8 mouse cellular contexts compared by ENCODE assay signal in the genomic region with DNA sequence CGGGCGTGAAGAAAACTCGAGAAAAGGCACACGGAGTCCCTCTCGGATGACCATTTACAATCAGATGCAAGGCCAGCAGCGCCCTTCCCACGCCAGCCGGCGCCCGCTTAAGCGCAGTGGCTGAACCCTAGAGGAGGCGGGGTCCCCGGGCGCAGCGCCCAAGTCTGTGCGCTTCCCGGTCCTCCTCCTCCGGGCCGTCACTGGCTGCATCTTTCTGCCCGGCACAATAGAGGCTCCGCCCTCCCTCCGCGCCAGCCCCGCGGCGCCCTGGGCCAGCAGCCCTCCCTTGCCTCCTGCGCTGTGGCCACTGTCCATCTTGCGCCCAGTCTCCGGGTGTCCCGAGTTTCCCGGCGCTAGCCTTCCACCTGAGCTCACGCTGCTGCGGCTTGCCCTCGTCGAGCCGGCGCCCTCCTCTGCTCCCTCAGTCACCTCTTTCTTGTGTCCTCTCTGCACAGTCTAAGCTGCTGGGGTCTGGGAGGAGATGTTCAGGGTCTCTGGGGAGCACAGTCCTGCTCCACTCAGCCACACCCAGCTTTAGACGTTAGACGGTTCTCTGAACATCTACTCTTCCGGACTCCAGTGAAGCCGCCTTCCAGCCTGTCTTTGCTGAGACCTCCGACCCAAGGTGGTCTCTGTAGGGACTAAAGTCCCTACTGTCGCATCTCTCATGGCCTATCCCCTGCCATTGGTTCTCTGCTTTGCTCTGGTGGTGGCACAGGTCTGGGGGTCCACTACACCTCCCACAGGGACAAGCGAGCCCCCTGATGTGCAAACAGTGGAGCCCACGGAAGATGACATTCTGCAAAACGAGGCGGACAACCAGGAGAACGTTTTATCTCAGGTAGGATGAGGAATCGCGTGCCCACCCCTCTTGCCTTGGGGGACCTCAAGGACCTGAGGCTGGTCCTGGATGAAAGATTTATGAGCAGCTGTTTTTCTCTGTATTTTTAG. TPM values are rescaled to one million over a fixed set of nuclear protein-coding genes. Genes with fewer than 3 reads are reported as not detected.
DNase-seq lines count a peak whose midpoint lies in the region; ATAC-seq and TF ChIP-seq lines count a peak whose summit lies in the region.

TSS of gene Olfml2b (plus strand) at position 278 of the 951 bp plus-strand sequence.

- no peaks in the 10 kb centered on the region for H3K27me3 ChIP-seq in C2C12 (ENCODE audit: control insufficient read depth, insufficient read depth, insufficient read length)
- no peaks in the 10 kb centered on the region for H3K27me3 ChIP-seq in forebrain, embryonic 15.5 days
- peaks cover 20% of the 10 kb centered on the region for H3K27me3 ChIP-seq in liver, embryonic 16.5 days (ENCODE audit: control insufficient read depth, insufficient read depth, low read depth, low read length)
- H3K27me3 ChIP-seq in neural tube, embryonic 12.5 days (replicated peaks): no peaks in the 10 kb centered on the region

- peak; percentile 99 for ATAC-seq in forebrain, embryonic 15.5 days (replicated peaks)
- peak; percentile 89 for ATAC-seq in liver, embryonic 16.5 days (ENCODE audit: low read depth)
- ATAC-seq in neural tube, embryonic 12.5 days (ENCODE audit: low FRiP score, low read depth): peak; percentile 97

- no peak for TF ChIP-seq CTCF in C2C12 (IDR thresholded peaks at IDR 0.05; ENCODE audit: control insufficient read depth, insufficient read depth, insufficient read length)

- no peaks in the 10 kb centered on the region for H3K36me3 ChIP-seq in C2C12 (ENCODE audit: control insufficient read depth, insufficient read depth)
- no peaks in the 10 kb centered on the region for H3K36me3 ChIP-seq in forebrain, embryonic 15.5 days
- no peaks in the 10 kb centered on the region for H3K36me3 ChIP-seq in liver, embryonic 16.5 days (ENCODE audit: control insufficient read depth, insufficient read depth)
- no peaks in the 10 kb centered on the region for H3K36me3 ChIP-seq in neural tube, embryonic 12.5 days

- H3K4me3 ChIP-seq in C2C12 (ENCODE audit: insufficient read depth, poor library complexity, severe bottlenecking): peak within 1 kb of the TSS; percentile 37
- peak within 1 kb of the TSS; percentile 66 for H3K4me3 ChIP-seq in forebrain, embryonic 15.5 days
- peak within 1 kb of the TSS; percentile 50 for H3K4me3 ChIP-seq in liver, embryonic 16.5 days (ENCODE audit: low read depth, low read length)
- peak within 1 kb of the TSS; percentile 53 for H3K4me3 ChIP-seq in neural tube, embryonic 12.5 days

- peak within 1 kb of the TSS; percentile 63; the same call in 1 of the 2 replicates for H3K27ac ChIP-seq in forebrain, embryonic 15.5 days (replicated peaks)
- H3K27ac ChIP-seq in liver, embryonic 16.5 days (ENCODE audit: low read length): no peak within 1 kb of the TSS
- no peak within 1 kb of the TSS for H3K27ac ChIP-seq in neural tube, embryonic 12.5 days

- intact Hi-C loops in heart, postnatal 10 days (cut with DNase I): no loop called here

- peak within 1 kb of the TSS; percentile 63 for H3ac ChIP-seq in C2C12 (ENCODE audit: control insufficient read depth, insufficient read length, low read depth)

- H3K79me2 ChIP-seq in C2C12 (ENCODE audit: control insufficient read depth, insufficient read depth): no peaks in the 10 kb centered on the region

- 13% methylated on average over 51 of the region's 51 CpGs for WGBS in forebrain, embryonic 15.5 days
- WGBS in large intestine, adult 2 months: 13% methylated on average over 51 of the region's 51 CpGs
- 12% methylated on average over 51 of the region's 51 CpGs for WGBS in liver, embryonic 16.5 days (ENCODE audit: insufficient replicate concordance)
- WGBS in neural tube, embryonic 12.5 days: 14% methylated on average over 51 of the region's 51 CpGs

- H3K9me3 ChIP-seq in forebrain, embryonic 15.5 days: no peaks in the 10 kb centered on the region
- H3K9me3 ChIP-seq in liver, embryonic 16.5 days (replicated peaks; ENCODE audit: control insufficient read depth, low read length): no peaks in the 10 kb centered on the region
- H3K9me3 ChIP-seq in neural tube, embryonic 12.5 days: no peaks in the 10 kb centered on the region

- H3K4me1 ChIP-seq in forebrain, embryonic 15.5 days: peaks cover 24% of the 10 kb centered on the region; the same call in 1 of the 2 replicates
- peaks cover 3% of the 10 kb centered on the region for H3K4me1 ChIP-seq in liver, embryonic 16.5 days (ENCODE audit: control insufficient read depth, low read depth, low read length)
- peaks cover 21% of the 10 kb centered on the region for H3K4me1 ChIP-seq in neural tube, embryonic 12.5 days

- H3K79me3 ChIP-seq in C2C12 (ENCODE audit: low read depth): no peaks in the 10 kb centered on the region

- H3K4me2 ChIP-seq in forebrain, embryonic 15.5 days (replicated peaks): peak within 1 kb of the TSS; percentile 78
- H3K4me2 ChIP-seq in liver, embryonic 16.5 days (ENCODE audit: low read depth, low read length): peak within 1 kb of the TSS; percentile 63
- peak within 1 kb of the TSS; percentile 77 for H3K4me2 ChIP-seq in neural tube, embryonic 12.5 days (replicated peaks)

- peak within 1 kb of the TSS; percentile 68 for H3K9ac ChIP-seq in forebrain, embryonic 15.5 days (replicated peaks)
- peak within 1 kb of the TSS; percentile 40; the same call in 1 of the 2 replicates for H3K9ac ChIP-seq in liver, embryonic 16.5 days (ENCODE audit: low read depth, low read length)
- H3K9ac ChIP-seq in neural tube, embryonic 12.5 days: peak within 1 kb of the TSS; percentile 70

- peak; percentile 49 for DNase-seq in cerebellum, adult 11 months
- DNase-seq in heart, postnatal 10 days: peak; percentile 87 to 92
- DNase-seq in large intestine, adult 2 months (ENCODE audit: low read depth, low spot score): peak; percentile 44
- DNase-seq in testis, postnatal 10 days (ENCODE audit: low spot score): peak; percentile 93

TF ChIP-seq in C2C12, 6 proteins besides CTCF, POLR2A, EP300 and RAD21:
- TF ChIP-seq USF1 (IDR thresholded peaks at IDR 0.05; ENCODE audit: low read depth) (no peak), MAX (IDR thresholded peaks at IDR 0.05) (no peak), CEBPB (IDR thresholded peaks at IDR 0.05; ENCODE audit: low read depth) (no peak), MYOG (IDR thresholded peaks at IDR 0.05; ENCODE audit: control insufficient read depth, extremely low read depth, insufficient read length) (no peak), FOSL1 (IDR thresholded peaks at IDR 0.05; ENCODE audit: insufficient read depth, low read length, poor library complexity, severe bottlenecking) (no peak), MYOD1 (IDR thresholded peaks at IDR 0.05; ENCODE audit: control insufficient read depth, insufficient read length, low read depth) (no peak)

RNA-seq across cellular contexts. Expression of gene Olfml2b, which starts in this region (rescaled TPM):
- polyA plus RNA-seq in C2C12 (2012; fragmentation: generic; extraction: Trizol): 15.0 TPM
- polyA plus RNA-seq in forebrain, embryonic 15.5 days (2015; fragmentation: Nextera tagmentation; extraction: Ambion mirVana): 10.1 and 11.4 TPM in 2 replicates
- 10 to 100 TPM; 23.4 to 26.6 TPM for total RNA-seq in heart, postnatal 10 days (2021)
- polyA plus RNA-seq in large intestine, adult 2 months (2012; rRNA removed): 4.5 and 4.8 TPM in 2 replicates
- polyA plus RNA-seq in liver, embryonic 16.5 days (2015; fragmentation: Nextera tagmentation; extraction: Ambion mirVana): 3.3 and 3.4 TPM in 2 replicates
- polyA plus RNA-seq in neural tube, embryonic 12.5 days (2016; fragmentation: Nextera tagmentation; extraction: Ambion mirVana): 9.4 and 9.6 TPM in 2 replicates
